Mouse (Mus musculus) limb, embryonic 14.5 days (tissue): ENCODE results near the gene Pcolce. TPM values are rescaled to one million over a fixed set of nuclear protein-coding genes. Genes with fewer than 3 reads are reported as not detected.
A peak's percentile ranks its signal among the peaks of the same experiment; 100 is the strongest.

Experiments used
- ATAC-seq: fragments of 200-750 bp; cut with Nextera tagmentation; 2 replicates; pipeline ENCODE4 v1.8.0; 2017; ENCODE audit warnings: low read depth, moderate number of reproducible peaks, moderate TSS enrichment; ENCODE audit not compliant: low FRiP score
- DNase-seq: peaks from one replicate; pipeline ENCODE4 v3.0.0-alpha.2; 2015; ENCODE audit warnings: low spot score
- H3K27ac ChIP-seq: fragments of 300-500 bp; sonication (generic); replicated peaks from 2 replicates; pipeline ENCODE4 v1.5.1; 2014; ENCODE audit warnings: low read depth, mild to moderate bottlenecking, low read length, moderate library complexity, mixed read lengths
- H3K27me3 ChIP-seq: fragments of 300-500 bp; sonication (generic); 2 replicates; pipeline ENCODE4 v1.6.1; 2014; ENCODE audit warnings: low read length, mixed read lengths; ENCODE audit not compliant: control insufficient read depth, insufficient read depth
- H3K36me3 ChIP-seq: fragments of 300-500 bp; sonication (generic); 2 replicates; pipeline ENCODE4 v1.6.1; 2014; ENCODE audit warnings: mild to moderate bottlenecking, low read length, moderate library complexity, mixed read lengths; ENCODE audit not compliant: control insufficient read depth, insufficient read depth
- H3K4me1 ChIP-seq: fragments of 300-500 bp; sonication (generic); 2 replicates; pipeline ENCODE4 v1.6.1; 2014; ENCODE audit warnings: antibody characterized with exemption, low read length, mixed read lengths; ENCODE audit not compliant: control insufficient read depth, insufficient read depth
- H3K4me2 ChIP-seq: fragments of 300-500 bp; sonication (generic); replicated peaks from 2 replicates; pipeline ENCODE4 v1.6.1; 2014; ENCODE audit warnings: low read depth, mild to moderate bottlenecking, low read length, moderate library complexity; ENCODE audit not compliant: severe bottlenecking
- H3K4me3 ChIP-seq: fragments of 300-500 bp; sonication (generic); replicated peaks from 2 replicates; pipeline ENCODE4 v1.5.1; 2014; ENCODE audit warnings: low read length
- H3K9ac ChIP-seq: fragments of 300-500 bp; sonication (generic); 2 replicates; pipeline ENCODE4 v1.6.1; 2014; ENCODE audit warnings: mild to moderate bottlenecking, low read depth, low read length, moderate library complexity; ENCODE audit not compliant: severe bottlenecking
- H3K9me3 ChIP-seq: fragments of 300-500 bp; sonication (generic); 2 replicates; pipeline ENCODE4 v1.6.1; 2016; ENCODE audit warnings: low read length; ENCODE audit not compliant: control insufficient read depth
- POLR2A ChIP-seq: fragments of 200-500 bp; IDR thresholded peaks from 2 replicates; pipeline ENCODE4 v1.8.0; 2012; ENCODE audit warnings: inconsistent platforms, mild to moderate bottlenecking, moderate library complexity, borderline replicate concordance; ENCODE audit not compliant: insufficient read depth, insufficient read length; ENCODE audit errors: extremely low read depth
- WGBS: fragments of 180-500 bp; shearing (Covaris S2); extraction: QIAGEN DNeasy Blood & Tissue Kit; methylation state at CpG from one replicate; pipeline ENCODE4 v1.1.7; 2014; 5-methylcytosine and 5-hydroxymethylcytosine counted together
- polyA plus RNA-seq, 2 experiments: library from polyadenylated mRNA; depleted of rRNA in 1 of 2; stranded (reverse) in 1 of 2; unstranded in 1 of 2; fragments of >200 nt; fragmentation: Nextera tagmentation in 1 of 2; extraction: Ambion mirVana in 1 of 2; gene quantifications; 2 replicates each; pipeline versions ENCODE4 v1.2.1 to v1.2.3; 2012 to 2014

Pcolce gene
- polyA plus RNA-seq, 2 experiments, result 227 to 267 TPM

DNA sequence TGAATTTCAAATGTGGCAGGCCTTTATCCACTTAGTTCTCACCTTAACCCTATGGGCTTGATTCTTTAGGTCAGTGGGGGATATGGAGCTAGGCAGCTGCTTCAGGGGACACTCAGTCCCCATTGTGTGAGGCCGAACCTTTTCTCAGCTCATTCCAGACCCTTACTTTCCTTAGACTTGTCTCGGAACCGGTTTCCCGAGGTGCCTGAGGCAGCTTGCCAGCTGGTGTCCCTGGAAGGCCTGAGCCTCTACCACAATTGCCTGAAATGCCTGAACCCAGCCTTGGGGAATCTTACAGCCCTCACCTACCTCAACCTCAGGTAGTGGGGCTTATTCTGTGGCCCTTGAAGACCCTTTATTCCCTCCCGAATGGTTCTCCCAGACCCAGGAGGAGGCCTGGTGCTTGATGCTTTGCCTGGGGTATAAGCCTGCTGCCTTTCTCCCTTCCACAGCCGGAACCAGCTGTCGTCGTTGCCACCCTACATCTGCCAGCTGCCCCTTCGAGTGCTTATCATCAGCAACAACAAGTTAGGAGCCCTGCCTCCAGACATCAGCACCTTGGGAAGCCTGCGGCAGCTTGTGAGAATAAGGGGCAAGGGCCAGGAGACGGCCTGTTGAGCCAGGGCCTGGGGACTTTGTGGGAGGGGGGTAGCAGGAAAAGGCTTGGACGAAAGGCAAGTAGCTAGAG lies 20.0 kb upstream of the Pcolce start:
- Histone ChIP-seq H3K4me2 (no peak overlapping the region), H3K9me3 (no peaks in the 10 kb centered on the region), H3K36me3 (peaks cover 59% of the 10 kb centered on the region), H3K4me3 (no peak overlapping the region), H3K27ac (no peak overlapping the region), H3K27me3 (no peaks in the 10 kb centered on the region), H3K4me1 (peaks cover 12% of the 10 kb centered on the region), H3K9ac (no peak overlapping the region)
- ATAC-seq (no peak), DNase-seq (no peak)
- 77% methylated on average over 12 of the region's 12 CpGs for WGBS
- TF ChIP-seq POLR2A, result no peak

DNA sequence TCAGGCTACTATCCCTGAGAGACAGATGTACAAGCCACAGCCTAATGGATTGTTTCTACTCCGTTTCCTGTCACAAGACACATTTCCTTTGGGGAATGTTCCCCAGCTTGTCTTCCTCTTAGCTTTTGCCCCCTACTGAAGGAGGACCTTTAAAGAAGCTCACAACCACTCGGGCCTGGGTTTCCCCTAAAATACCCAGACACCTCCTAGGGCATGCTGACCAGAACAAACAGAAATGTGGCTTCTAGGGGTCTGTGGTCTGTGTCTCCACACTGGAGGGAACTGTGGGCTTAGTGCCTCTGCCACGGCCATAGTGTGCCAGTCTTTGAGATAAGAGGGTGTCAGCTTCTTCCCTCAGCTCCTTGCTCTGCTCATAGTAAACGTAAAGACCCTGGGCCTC lies 18.0 kb upstream of the Pcolce start:
- Histone ChIP-seq H3K27ac (no peak overlapping the region), H3K4me2 (peak overlapping the region; percentile 2; the same call in 1 of the 2 replicates), H3K9ac (no peak overlapping the region), H3K4me3 (no peak overlapping the region), H3K27me3 (no peaks in the 10 kb centered on the region), H3K4me1 (peaks cover 16% of the 10 kb centered on the region), H3K36me3 (peaks cover 39% of the 10 kb centered on the region), H3K9me3 (no peaks in the 10 kb centered on the region)
- TF ChIP-seq POLR2A, result no peak
- DNase-seq (no peak), ATAC-seq (no peak)
- 73% methylated on average over 4 of the region's 4 CpGs for WGBS

GRCm38 (mm10) chr5:137631171-137631570 lies 17.6 kb upstream of the Pcolce start:
- Histone ChIP-seq H3K4me1 (peaks cover 16% of the 10 kb centered on the region), H3K4me2 (peak overlapping the region; percentile 77; the same call in 1 of the 2 replicates), H3K36me3 (peaks cover 35% of the 10 kb centered on the region), H3K27ac (peak overlapping the region; percentile 71), H3K4me3 (no peak overlapping the region), H3K9me3 (no peaks in the 10 kb centered on the region), H3K9ac (0 out of 2 replicates have a peak overlapping the region, but pooled peaks have one; percentile 73), H3K27me3 (no peaks in the 10 kb centered on the region)
- DNase-seq, result no peak
- WGBS, result 62% methylated on average over 9 of the region's 9 CpGs
- no peak for ATAC-seq
- no peak for TF ChIP-seq POLR2A

DNA sequence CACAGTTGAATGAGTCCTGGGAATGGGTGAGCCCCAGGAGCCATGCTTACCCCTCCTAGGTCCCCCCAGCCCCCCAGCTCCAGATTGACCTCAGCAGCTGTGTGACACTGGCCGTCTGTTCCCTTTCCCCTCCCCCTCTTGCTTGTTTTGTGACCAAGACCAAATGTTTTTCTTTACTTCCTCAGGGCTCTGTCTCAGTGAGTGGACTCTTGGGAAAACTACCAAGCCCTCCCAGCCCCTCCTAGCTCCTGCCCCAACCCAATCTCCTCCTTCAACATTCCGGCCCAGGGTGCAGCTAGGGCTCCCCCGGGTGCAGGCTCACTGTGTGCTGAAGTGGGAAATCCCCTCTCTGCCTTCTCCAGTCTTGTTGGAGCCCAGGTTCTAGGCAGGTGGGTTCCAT lies 17.0 kb upstream of the Pcolce start:
- H3K4me2 ChIP-seq, result peak overlapping the region; percentile 77
- DNase-seq, result no peak
- H3K27ac ChIP-seq, result peak overlapping the region; percentile 71
- H3K9ac ChIP-seq, result peak overlapping the region; percentile 73; the same call in 1 of the 2 replicates
- H3K4me3 ChIP-seq, result peak overlapping the region; percentile 98; the same call in 1 of the 2 replicates
- TF ChIP-seq POLR2A, result no peak
- ATAC-seq, result no peak
- 28% methylated on average over 3 of the region's 3 CpGs for WGBS
- H3K4me1 ChIP-seq, result peaks cover 16% of the 10 kb centered on the region
- no peaks in the 10 kb centered on the region for H3K27me3 ChIP-seq
- peaks cover 30% of the 10 kb centered on the region for H3K36me3 ChIP-seq
- H3K9me3 ChIP-seq, result no peaks in the 10 kb centered on the region

GRCm38 (mm10) chr5:137629906-137630545 lies 16.4 kb upstream of the Pcolce start:
- no peaks in the 10 kb centered on the region for H3K27me3 ChIP-seq
- no peak for ATAC-seq

More at GRCm38 (mm10) chr5:137629906-137630545, 16.4 kb upstream of the Pcolce start:
- H3K36me3 ChIP-seq, result peaks cover 24% of the 10 kb centered on the region
- peak overlapping the region; percentile 77 for H3K4me2 ChIP-seq
- H3K9me3 ChIP-seq, result no peaks in the 10 kb centered on the region
- peak overlapping the region; percentile 44; the same call in 1 of the 2 replicates for H3K27ac ChIP-seq
- 14% methylated on average over 6 of the region's 6 CpGs for WGBS
- DNase-seq, result no peak
- peaks cover 16% of the 10 kb centered on the region for H3K4me1 ChIP-seq
- TF ChIP-seq POLR2A, result no peak
- peak overlapping the region; percentile 73; the same call in 1 of the 2 replicates for H3K9ac ChIP-seq
- peak overlapping the region; percentile 98 for H3K4me3 ChIP-seq
